Mouse (Mus musculus): ENCODE measurements around the gene Spag7.

The Spag7 gene

DNA sequence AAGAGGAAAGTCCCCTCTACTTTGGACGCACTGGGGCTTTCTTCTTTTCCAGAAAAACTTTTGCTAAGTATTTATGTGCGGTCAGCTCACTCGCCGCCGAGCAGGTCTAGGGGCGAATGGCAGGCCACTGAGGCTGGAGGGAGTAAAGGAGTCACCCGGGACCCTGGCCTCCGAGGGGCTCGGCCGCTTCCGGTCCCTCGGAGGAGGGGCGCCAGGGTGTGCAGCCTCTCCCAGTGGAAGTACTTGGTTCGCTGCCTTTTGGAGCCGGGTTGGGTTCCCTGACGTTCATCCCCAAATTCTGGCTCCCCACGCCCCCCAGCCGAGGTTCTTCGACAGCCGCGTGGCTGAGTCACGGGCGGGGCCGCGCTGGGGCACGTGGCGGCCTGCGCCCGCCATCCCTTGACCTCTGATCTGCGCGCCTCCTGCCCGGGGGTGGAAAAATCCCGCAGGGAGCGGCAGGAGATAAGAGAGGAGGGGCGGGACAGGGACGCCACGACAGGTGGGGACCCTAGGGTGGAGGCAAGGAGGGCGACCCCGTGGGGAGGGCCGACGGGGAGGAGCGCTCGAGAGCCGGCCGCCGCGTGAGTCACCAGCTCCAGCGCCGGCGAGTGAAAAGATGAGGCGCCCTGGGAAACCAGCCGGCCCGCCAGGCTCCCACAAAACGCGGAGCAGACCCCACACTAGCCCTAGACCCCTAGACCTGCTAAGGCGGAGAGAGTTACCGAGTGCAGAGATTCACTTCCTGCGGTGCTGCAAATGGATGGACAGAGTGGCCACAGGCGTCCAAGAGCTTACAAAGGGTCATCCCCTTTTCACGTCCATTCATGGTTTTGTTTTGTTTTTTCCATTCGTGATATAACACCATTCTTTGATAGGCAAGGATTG, 13.4 kb downstream of the Spag7 start:
- DNase-seq (ENCODE audit: low spot score), result peak; percentile 78

DNA sequence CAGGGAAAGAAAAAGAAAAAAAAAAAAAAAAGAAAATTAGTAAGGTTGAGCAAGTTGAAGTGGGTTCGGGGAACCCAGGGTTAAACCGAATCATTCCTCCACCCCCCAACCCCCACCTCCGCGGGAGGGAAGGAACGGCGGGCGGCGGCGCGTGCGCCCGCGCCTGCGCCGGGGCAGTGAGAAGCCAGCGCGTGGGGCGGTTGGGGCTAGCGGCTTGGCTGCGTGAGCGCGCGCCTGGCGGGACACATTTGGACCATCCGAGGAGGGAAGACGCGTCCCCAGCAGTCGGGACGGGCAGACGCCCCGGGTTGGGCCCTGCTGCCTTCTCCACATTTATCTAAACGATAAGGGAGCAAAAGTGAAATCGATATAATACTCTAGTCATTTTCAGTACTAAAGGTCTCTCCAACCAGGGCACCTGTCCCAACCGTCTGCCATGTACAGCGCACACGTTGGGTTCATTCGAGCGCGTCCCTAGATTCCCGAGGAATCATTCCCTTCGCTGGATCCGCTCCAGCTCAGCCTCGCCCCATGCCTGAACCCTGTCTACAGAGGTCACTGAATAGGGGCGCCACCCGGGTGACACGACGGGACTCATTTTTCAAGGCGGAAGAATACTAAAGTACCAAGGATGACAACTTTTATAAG, 14.2 kb downstream of the Spag7 start:
- peak; percentile 87 for DNase-seq (ENCODE audit: low spot score)

DNA sequence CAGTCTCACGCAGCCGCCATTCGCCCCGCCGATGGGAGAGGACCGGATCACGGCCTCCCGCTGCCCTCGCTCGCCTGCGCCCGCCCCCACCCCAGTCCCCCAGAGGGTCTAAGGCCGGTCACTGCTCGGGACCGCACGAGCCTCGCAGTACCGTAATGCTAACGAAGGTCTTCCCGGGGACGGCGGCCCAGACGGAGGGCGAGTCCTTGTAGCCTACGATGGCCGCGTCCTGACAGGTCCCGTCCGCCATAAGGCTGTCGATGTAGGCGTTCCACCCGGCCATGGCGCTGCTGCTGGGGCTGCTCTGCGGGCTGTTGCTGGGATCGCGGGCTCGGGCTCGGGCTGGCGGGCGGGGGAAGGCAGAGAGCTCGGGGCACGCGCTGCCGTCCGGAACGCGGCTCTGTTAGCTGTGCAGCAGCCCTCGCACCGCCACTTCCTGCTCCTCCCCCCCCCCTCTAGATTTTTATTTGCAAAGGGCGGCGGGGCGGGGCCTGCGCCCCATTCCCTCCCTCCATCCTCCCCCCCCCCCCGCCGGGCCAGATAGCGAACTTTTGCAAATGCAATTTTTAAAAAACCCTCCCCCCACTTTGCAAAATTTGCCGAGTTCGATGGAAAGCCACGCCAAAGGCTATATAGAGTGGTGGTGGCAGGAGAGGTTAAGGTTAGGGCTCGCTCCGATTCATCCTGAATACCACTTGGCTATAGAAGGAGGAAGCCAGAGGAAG, 14.9 kb downstream of the Spag7 start, which contains the start of gene Pfn1:
Gene Pfn1 (minus strand): TSS at position 447 of the 725 bp plus-strand sequence.
- peak; percentile 81 for DNase-seq (ENCODE audit: low spot score)

DNA sequence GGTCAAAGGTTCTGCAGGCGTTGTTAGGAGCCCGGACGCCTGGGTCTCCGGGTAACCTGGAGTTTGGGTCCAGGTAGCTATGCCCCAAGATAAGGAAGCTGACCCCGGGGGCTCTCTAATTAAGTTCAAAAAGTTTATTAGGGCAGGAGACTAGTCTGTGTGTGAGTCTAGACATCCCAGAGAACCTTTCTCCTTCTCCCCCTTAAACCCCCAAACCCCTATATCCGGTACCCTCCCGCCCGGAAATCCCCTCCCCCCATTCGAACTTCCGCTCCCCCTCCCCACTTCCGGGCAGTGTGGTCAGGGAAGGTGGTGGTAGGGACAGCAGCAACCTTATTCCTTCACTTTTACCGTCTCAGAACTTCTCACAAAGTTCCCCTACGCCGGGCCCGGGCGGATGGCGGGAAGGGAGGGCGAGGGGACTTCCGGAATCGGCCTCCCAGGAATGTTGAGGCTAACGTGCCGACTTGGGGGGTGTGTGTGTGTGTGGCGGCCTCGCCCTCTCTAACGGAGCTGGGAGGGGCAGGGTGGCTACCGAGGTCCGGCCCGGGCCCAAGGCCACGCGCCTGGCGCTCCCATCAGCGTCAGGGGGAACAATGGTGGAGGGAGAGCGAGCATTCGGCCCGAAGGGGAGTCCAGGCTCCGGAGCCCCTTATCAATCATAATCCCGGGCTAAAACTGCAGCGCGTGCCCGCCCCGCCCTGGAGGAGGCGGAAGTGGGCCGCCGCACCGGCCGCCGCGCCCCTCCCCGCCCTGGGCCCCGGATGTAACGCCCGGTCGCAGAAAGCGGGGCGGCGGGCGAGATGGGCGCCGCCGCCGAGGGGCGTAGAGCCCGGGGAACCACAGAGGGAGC, 15.6 kb downstream of the Spag7 start:
- DNase-seq (ENCODE audit: low spot score), result peak; percentile 67

DNA sequence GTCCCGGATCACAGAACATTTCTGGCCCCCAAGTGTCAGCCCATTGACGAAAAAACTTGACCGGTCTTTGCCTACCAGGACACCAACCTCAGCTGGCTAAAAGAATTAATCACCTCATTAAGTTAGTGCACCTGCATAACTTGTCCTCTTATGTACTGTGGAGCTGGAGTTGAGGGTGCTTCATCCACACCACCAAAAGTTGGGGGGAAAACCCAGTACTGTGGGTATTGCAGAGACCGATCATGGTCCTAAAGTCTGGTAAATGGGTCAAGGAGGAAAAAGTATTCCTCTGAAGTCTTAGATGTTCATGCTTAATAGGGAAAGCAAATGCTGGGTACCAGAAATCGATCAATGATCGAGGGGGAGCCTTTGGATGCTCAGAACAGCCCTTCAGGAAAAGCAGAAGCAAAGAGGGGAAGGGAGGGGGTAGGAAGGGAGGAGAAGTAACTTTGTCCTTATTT, 16.3 kb downstream of the Spag7 start:
- DNase-seq (ENCODE audit: low spot score), result no peak

DNA sequence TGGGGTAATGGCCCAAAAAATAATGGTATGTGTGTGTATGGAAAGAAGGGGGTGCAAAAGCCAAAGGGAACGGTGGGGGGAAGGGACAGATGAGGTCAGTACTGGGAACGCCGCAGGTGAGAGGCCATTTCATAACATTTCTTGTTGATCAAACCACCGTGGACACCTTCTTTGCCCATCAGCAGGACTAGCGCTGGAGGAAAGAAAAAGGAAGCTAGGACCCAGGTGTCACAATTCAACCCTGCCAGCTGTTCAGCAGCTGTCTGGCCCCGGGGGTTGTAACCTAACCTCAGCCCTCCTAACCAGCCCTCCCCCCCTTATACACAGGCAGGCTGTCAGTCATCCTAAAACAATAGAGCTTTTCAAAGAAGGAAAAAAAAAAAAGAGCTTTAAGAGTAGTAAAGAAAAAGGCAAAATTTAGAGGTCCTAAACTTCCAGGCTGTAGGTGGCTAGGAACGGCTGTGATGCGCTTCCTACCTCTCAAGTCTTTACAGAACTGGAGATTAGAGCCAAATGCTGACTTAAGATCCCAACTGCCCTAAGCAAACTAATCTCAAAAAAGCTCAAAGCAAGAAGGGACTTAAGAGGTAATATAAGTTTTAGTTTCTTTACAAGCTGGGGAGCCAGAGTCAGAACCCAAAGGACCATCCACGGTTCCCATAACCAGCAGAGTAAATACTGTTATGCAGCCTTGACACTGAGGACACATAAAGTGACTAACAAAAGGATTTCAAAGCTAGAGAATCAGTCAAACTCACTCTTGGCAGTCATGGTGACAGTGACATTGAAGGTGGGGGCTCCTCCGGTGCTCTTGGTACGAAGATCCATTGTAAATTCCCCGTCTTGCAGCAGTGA, 17.0 kb downstream of the Spag7 start:
- no peak for DNase-seq (ENCODE audit: low spot score)

DNA sequence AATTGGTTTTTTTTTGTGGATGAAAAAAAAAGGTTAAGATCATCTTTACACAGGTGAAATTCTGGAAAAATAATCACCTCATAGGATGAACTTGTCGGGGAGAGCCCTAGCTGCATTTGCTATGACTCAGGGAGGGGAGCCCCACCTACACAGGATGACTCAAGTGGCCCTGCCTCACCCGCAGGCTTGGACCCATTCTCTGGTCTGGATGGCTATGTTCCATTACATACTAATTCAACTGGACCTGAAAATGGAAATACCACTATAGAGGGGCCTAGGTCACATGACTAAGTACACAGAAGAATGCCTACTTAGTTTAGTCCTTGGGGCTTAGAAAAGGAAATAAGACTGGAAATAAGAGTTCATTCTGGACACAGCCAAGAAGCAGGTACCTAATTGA, 17.8 kb downstream of the Spag7 start:
- DNase-seq (ENCODE audit: low spot score), result no peak

DNA sequence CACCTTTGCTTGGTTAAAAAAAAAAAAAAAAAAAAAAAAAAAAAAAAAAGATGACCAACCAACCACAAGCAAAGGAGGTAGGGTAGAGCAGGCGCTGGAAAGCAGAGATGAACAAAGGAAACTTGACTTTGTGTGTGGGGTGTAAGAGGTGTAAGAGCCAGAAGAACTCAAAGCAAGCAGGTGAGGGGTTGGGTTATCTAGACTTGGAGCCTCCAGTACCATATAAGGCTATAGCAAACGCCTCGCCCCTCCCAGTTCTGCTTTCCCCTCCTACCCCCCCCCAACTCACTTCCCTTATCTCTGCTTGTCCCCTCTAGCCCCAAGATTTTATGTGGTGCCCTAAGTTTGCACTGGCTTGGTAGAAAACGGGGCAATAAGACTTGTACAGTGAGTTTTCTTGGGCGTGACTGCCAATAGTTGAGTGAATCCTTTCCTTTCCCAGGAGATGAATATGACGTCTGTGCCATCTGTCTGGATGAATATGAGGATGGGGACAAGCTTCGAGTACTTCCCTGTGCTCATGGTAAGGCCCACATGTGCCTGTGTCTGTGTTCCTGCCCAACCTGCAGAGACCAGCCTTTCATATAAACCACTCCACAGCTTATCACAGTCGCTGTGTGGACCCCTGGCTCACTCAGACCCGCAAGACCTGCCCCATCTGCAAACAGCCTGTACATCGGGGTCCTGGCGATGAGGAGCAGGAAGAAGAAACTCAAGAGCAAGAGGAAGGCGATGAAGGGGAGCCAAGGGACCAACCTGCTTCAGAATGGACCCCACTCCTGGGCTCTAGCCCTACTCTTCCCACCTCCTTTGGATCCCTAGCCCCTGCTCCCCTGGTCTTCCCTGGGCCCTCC, 18.7 kb downstream of the Spag7 start:
- DNase-seq (ENCODE audit: low spot score), result no peak

DNA sequence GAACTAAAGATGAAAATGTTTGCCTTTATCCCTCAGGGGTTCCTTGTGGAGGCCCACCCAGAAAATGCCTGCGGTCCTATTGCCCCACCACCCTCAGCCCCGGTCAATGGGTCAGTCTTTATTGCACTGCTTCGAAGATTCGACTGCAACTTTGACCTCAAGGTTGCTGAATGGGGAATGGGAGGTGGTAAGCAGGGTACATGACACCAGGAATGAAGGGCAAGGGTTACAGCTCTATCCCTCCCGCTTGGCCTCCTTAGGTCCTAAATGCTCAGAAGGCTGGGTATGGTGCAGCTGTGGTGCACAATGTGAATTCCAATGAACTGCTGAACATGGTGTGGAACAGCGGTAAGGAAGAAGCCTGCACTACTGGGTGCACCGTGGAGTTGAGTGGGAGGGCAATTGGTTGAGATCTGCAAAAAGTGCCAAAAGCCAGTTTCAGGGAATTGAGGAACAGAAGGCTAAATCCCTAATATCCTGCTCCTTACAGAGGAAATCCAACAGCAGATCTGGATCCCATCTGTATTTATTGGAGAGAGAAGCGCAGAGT, 20.0 kb downstream of the Spag7 start:
- DNase-seq (ENCODE audit: low spot score), result no peak

DNA sequence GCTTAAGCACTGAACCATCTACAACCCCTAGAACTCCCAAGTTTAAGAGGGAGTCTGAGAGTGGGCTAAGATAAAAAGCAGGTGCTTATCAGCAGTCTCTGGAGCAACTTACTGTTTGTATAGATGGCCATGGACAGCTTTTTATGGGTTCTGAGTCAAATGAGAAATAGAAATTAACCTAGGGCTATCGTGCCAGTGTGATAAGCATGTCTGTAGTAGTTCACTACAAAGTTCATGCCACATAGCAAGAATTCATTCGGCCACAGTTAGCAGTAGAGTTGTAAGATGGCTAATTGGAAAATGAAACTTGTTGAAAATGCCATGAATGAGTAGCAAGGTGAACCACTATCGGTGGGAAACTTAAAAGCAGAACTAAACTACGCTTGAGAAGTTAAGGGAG, 20.7 kb downstream of the Spag7 start:
- no peak for DNase-seq (ENCODE audit: low spot score)

DNA sequence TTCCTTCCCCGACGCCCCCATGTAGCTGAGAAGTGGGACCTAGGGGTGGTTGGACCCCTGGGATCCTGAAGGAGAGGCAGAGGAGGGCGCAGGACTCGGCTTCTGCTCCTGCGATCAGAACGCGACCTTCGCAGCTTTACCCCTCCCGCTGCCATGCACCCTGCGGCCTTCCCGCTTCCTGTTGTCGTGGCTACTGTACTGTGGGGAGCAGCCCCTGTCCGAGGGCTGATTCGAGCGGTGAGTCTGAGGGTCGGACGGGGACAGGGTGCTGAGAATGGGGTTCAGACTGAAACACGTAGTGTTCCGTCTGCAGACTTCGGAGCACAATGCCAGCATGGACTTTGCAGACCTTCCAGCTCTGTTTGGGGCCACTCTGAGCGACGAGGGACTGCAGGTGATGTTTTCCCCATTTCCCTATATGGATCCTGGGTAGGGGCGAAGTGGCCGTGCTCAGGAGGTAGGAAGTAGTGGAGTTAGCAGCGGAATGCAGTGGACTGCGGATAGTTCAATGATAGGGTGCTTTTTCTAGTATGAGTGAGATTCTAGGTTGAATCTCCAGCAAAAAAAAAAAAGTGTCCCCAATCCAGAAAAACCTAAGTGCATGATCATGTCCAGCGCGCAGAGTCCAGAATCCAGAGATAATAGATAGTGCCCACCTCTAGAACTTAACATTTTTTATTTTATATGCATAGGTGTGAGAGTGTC, 21.3 kb downstream of the Spag7 start:
- DNase-seq (ENCODE audit: low spot score), result peak; percentile 31

DNA sequence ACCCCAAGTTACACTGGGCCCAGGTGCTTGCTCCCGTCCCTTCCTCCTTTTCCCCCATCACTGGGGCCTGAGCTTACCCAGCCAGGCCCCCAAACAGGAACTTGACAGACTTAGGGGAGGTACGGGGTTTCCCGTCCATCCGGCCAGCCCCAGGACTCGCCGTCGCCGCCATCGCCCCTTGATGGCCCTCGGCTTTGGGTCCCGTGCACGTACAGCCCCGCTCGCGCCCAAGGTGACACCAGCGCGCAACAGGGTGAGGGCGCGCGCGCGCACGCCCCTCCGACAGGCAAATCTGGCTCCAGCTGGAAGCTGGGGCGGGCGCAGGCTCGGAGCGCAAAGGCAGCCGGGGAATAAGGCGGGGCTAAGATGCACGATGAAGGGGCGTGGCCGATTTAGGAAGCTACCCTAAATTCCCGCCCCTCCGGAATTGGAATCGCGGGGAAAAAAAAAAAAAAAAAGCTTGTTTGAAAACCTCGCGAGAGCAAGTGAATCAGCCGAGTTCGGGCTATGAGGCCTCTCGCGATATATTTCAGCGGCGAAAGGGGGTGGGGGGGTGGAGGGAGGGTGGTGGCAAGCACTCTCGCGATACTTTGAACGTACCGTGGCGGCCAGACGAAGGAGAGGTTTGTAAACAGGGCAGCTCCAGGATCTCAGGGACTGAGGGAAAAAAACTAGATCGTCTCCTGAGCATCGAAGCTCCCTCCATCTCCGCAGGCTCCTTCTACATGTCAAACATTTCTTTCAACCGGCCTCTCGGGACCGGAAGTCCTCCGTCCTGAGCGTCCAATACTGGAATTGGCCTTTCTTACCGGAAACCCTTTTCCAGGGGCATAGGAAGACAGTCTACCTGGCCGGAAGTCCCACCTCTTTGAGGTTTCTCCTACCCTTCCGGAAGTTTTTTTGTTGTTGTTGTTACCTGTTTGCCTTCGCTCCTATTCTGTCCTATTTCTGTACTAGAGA, 22.2 kb downstream of the Spag7 start, which contains the start of the genes Rnf167 and Slc25a11:
Gene Rnf167 (plus strand): TSS at position 545 of the 960 bp plus-strand sequence.
Gene Slc25a11 (minus strand): TSS at position 789 of the 960 bp plus-strand sequence.
- DNase-seq (ENCODE audit: low spot score), result peak; percentile 100

DNA sequence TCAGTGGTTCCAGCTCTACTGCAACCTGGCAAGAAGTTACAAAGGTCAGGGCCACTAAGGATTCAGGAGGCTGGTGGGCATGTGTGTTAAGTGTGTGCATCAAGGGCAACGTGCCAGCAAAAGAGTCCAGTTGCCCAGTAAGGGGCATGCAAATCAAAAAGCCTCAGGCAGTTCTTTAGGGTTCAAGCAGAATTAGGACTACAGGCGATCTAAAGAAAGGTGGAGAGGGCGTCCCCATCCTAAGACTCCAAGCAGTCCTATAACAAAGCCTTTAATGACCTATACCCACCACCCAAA, 23.0 kb downstream of the Spag7 start:
- no peak for DNase-seq (ENCODE audit: low spot score)

DNA sequence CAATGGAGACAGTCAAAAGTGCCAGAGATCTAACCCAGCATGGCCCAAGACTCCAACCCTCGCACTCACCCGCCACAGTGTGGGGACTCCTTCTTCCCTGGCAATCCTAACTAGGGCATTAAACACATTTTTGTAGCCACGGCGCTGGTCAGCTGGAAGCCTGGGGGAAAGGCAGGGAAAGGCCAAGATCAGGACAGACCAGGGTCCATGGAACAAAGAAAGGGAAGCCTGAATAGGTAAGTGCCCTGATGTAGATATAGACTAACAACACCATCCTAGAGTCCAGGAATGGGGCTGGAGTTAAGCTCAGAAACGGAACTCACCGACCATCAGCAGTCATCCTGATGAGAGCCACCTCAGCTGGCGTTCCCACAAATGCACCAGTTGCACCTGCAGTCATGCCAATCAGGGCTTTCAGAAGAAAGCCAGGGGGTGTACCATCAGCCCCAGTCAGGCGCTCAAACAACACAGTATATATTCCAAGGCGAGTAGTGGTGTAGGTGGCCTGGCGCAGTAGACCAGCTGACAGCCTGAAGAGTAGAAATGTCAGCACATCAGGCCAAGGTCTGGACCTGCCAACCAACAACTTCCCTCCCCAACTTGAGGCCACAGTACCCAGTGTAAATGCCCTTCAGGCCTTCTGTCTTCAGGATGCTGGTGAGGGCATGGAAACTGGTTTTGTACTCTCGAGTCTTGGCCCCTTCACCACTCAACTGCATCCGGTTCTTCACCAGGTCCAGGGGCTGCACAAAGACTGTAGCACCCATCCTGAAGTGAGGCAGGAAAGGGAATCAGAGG, 23.6 kb downstream of the Spag7 start:
- DNase-seq (ENCODE audit: low spot score), result no peak

DNA sequence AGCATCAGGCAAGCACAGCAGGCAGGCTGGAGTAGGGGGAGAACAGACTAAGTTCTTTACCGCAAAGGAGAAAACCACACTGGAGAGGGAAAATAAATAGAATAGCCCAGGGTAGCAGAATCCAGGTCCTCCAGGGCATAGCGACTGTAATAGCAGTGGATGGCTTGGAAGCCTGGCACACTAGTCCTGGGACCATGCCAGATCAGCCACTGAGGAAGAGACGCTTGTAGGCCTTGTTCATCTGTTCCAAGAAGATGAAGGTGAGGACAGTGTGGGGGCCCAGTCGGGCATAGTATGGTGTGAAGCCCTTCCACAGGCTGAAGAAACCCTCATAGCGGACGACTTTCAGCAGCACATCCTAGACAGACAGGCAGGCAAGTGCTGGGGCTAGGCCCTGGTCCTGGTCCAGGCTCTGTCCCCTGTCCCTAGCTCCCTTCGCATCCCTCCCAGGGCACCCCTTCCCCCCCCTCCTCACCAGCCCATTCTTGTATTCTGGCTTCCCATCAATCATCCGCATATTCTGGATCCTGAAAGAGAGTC, 24.6 kb downstream of the Spag7 start:
- no peak for DNase-seq (ENCODE audit: low spot score)

DNA sequence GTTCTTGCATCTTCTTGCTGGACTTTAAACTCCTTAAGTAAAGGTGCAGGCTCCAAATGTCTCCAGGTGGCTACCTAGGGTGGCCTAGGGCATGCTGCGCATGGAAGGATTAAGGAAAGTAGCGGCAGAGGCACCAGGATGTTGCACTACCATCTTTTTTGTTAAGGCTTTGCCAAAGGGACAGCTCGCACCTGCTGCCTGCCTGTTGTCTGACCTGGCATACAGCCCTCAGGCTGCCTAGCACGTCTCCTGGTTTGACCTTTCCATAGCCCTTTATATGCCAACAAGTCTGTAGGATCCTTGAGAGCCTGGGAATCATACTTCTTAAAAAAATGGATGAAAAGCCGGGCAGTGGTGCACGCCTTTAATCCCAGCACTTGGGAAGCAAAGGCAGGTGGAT, 26.2 kb downstream of the Spag7 start:
- DNase-seq (ENCODE audit: low spot score), result no peak

DNA sequence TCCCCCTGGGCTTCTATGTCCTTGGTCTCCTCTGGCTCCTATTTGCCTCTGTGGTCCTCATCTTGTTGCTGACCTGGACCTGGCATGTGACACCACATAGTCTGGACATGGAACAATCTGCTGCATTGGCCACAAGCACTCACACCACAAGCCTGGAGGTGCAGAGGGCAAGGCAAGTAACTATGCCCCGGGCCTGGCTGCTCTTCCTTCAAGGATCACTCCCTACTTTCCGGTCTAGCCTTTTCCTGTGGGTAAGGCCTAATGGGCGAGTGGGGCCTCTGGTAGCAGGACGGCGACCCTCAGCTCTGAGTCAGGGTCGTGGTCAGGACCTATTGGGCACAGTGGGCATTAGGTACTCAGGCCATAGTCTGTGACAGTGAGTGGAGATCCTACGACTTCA, 28.0 kb downstream of the Spag7 start:
- DNase-seq (ENCODE audit: low spot score), result no peak
